Mouse (Mus musculus): ENCODE results near the gene Mrpl24.
"Not testable (repeated sequence)": the region's sequence is repeated elsewhere in the genome, so short reads cannot be mapped to it uniquely, and the experiment has no call there.

The Mrpl24 gene

GRCm38 (mm10) chr3:87919336-87920108, at the start of gene Mrpl24:
Gene Mrpl24 (plus strand): TSS chr3:87919506.
- DNase-seq (ENCODE audit: low spot score) = peak; percentile 52

GRCm38 (mm10) chr3:87877730-87878129, 41.6 kb upstream of the Mrpl24 start:
- no peak for DNase-seq (ENCODE audit: low spot score)

GRCm38 (mm10) chr3:87884291-87884690, 35.0 kb upstream of the Mrpl24 start:
- DNase-seq (ENCODE audit: low spot score) = no peak

- DNase-seq (ENCODE audit: low spot score) = peak; percentile 28
These were observed 34.5 kb upstream of the Mrpl24 start for GRCm38 (mm10) chr3:87884708-87885251.

GRCm38 (mm10) chr3:87885281-87886003, 33.9 kb upstream of the Mrpl24 start, which contains the start of gene Prcc:
Gene Prcc (minus strand): TSS chr3:87885608.
- peak; percentile 69 for DNase-seq (ENCODE audit: low spot score)

GRCm38 (mm10) chr3:87886004-87886365, 33.3 kb upstream of the Mrpl24 start:
- no peak for DNase-seq (ENCODE audit: low spot score)

GRCm38 (mm10) chr3:87886416-87886815, 32.9 kb upstream of the Mrpl24 start:
- no peak for DNase-seq (ENCODE audit: low spot score)

GRCm38 (mm10) chr3:87887400-87887799, 31.9 kb upstream of the Mrpl24 start:
- DNase-seq (ENCODE audit: low spot score) = not testable (repeated sequence)

- no peak for DNase-seq (ENCODE audit: low spot score)
These were observed 27.8 kb upstream of the Mrpl24 start for GRCm38 (mm10) chr3:87891481-87891880.

GRCm38 (mm10) chr3:87893367-87893905, 25.9 kb upstream of the Mrpl24 start:
- no peak for DNase-seq (ENCODE audit: low spot score)

GRCm38 (mm10) chr3:87899266-87899665, 20.0 kb upstream of the Mrpl24 start:
- no peak for DNase-seq (ENCODE audit: low spot score)

GRCm38 (mm10) chr3:87899776-87900175, 19.5 kb upstream of the Mrpl24 start:
- DNase-seq (ENCODE audit: low spot score) = no peak

- no peak for DNase-seq (ENCODE audit: low spot score)
These were observed 18.2 kb upstream of the Mrpl24 start for GRCm38 (mm10) chr3:87901036-87901624.

- DNase-seq (ENCODE audit: low spot score) = not testable (repeated sequence)
These were observed 17.3 kb upstream of the Mrpl24 start for GRCm38 (mm10) chr3:87901959-87902358.

GRCm38 (mm10) chr3:87903821-87904220, 15.5 kb upstream of the Mrpl24 start:
- no peak for DNase-seq (ENCODE audit: low spot score)

GRCm38 (mm10) chr3:87905880-87906485, 13.3 kb upstream of the Mrpl24 start, which contains the start of gene Hdgf:
Gene Hdgf (plus strand): TSS chr3:87906321.
- peak; percentile 84 for DNase-seq (ENCODE audit: low spot score)

- no peak for DNase-seq (ENCODE audit: low spot score)
These were observed 12.7 kb upstream of the Mrpl24 start for GRCm38 (mm10) chr3:87906601-87906980.

- no peak for DNase-seq (ENCODE audit: low spot score)
These were observed 12.1 kb upstream of the Mrpl24 start for GRCm38 (mm10) chr3:87906981-87907857.

GRCm38 (mm10) chr3:87907906-87908305, 11.4 kb upstream of the Mrpl24 start:
- no peak for DNase-seq (ENCODE audit: low spot score)

- DNase-seq (ENCODE audit: low spot score) = no peak
These were observed 9.9 kb upstream of the Mrpl24 start for GRCm38 (mm10) chr3:87909381-87909780.

GRCm38 (mm10) chr3:87909874-87910273, 9.4 kb upstream of the Mrpl24 start:
- no peak for DNase-seq (ENCODE audit: low spot score)

All from ovary, postnatal 14 days (tissue).